Mouse (Mus musculus) CH12.LX (cell line): ENCODE measurements at regions not wholly inside any gene's neighbourhood (a gene's known extent, or its start where the extent isn't known, plus 50 kb on each side); places are given as distances from the start of the nearest gene placed in this dataset.

Source experiments
- DNase-seq: peaks from one replicate; pipeline ENCODE4 v3.0.0-alpha.2; 2013; ENCODE audit errors: extremely low read depth
- H3K27ac ChIP-seq: 2 replicates; pipeline ENCODE4 v1.5.1; 2012; ENCODE audit warnings: low read depth, mild to moderate bottlenecking, control low read depth, moderate library complexity; ENCODE audit not compliant: insufficient read depth
- H3K27me3 ChIP-seq: replicated peaks from 2 replicates; pipeline ENCODE3; 2012; ENCODE audit warnings: inconsistent platforms
- H3K36me3 ChIP-seq, 2 experiments: replicated peaks in 1 of 2; 2 replicates each; pipeline versions ENCODE3 to v1.6.1; 2012; ENCODE audit warnings: inconsistent platforms in 1 of 2, low read length in 1 of 2, mild to moderate bottlenecking in 1 of 2, mixed read lengths in 1 of 2, moderate library complexity in 1 of 2; ENCODE audit not compliant: control insufficient read depth in 1 of 2, insufficient read depth in 1 of 2
- H3K4me1 ChIP-seq, 2 experiments: 2 replicates each; pipeline ENCODE4 v1.6.1; 2012; ENCODE audit warnings: inconsistent platforms in 1 of 2, moderate library complexity in 1 of 2; ENCODE audit not compliant: insufficient read depth in 2 of 2, control insufficient read depth in 1 of 2
- H3K4me2 ChIP-seq: 2 replicates; pipeline ENCODE4 v1.6.1; 2012; ENCODE audit warnings: low read depth, mild to moderate bottlenecking, control low read depth; ENCODE audit not compliant: poor library complexity, insufficient read depth, severe bottlenecking
- H3K4me3 ChIP-seq, 3 experiments: fragments of 150-350 bp in 1 of 3; sonication (generic) in 1 of 3; replicated peaks in 1 of 3; 2 replicates each; pipeline versions ENCODE3 to v1.5.1; 2011 to 2012; ENCODE audit warnings: low read depth in 2 of 3, low read length in 2 of 3, mild to moderate bottlenecking in 2 of 3, moderate library complexity in 2 of 3, control low read depth in 1 of 3, improper control_type of control experiment in 1 of 3, inconsistent platforms in 1 of 3, mixed read lengths in 1 of 3; ENCODE audit not compliant: poor library complexity in 1 of 3
- H3K79me2 ChIP-seq: replicated peaks from 2 replicates; pipeline ENCODE4 v1.6.1; 2012; ENCODE audit warnings: mild to moderate bottlenecking, moderate library complexity; ENCODE audit not compliant: control insufficient read depth, poor library complexity, insufficient read depth, severe bottlenecking; ENCODE audit errors: extremely low read depth
- H3K9ac ChIP-seq: 2 replicates; pipeline ENCODE4 v1.6.1; 2012; ENCODE audit warnings: low read depth, mild to moderate bottlenecking, control low read depth, moderate library complexity; ENCODE audit not compliant: insufficient read depth
- H3K9me3 ChIP-seq: replicated peaks from 2 replicates; pipeline ENCODE3; 2012; ENCODE audit warnings: low read length, inconsistent platforms, mixed read lengths
- BHLHE40 ChIP-seq: IDR thresholded peaks from 2 replicates; pipeline ENCODE4 v1.6.1; 2011; ENCODE audit warnings: mild to moderate bottlenecking, low read depth, low read length, improper control_type of control experiment
- CHD2 ChIP-seq: IDR thresholded peaks from 2 replicates; pipeline ENCODE4 v1.6.1; 2011; ENCODE audit warnings: low read length, improper control_type of control experiment
- CTCF ChIP-seq, 2 experiments: IDR thresholded peaks in 1 of 2; conservative IDR thresholded peaks in 1 of 2; 2 replicates each; pipeline ENCODE4 v1.5.1; 2011 to 2012; ENCODE audit warnings: low read depth in 2 of 2, low read length in 2 of 2, improper control_type of control experiment in 1 of 2, inconsistent platforms in 1 of 2, mild to moderate bottlenecking in 1 of 2, moderate library complexity in 1 of 2
- E2F4 ChIP-seq: IDR thresholded peaks from 2 replicates; pipeline ENCODE4 v1.6.1; 2011; ENCODE audit warnings: low read depth, low read length, improper control_type of control experiment; ENCODE audit not compliant: insufficient replicate concordance
- EP300 ChIP-seq: IDR thresholded peaks from 2 replicates; pipeline ENCODE4 v1.6.1; 2011; ENCODE audit warnings: low read length, improper control_type of control experiment
- ETS1 ChIP-seq: conservative IDR thresholded peaks from 2 replicates; pipeline ENCODE4 v1.6.1; 2012; ENCODE audit warnings: low read depth, mild to moderate bottlenecking, inconsistent platforms, low read length, improper control_type of control experiment, moderate library complexity
- HCFC1 ChIP-seq: IDR thresholded peaks from 2 replicates; pipeline ENCODE4 v1.6.1; 2012; ENCODE audit warnings: low read depth, mild to moderate bottlenecking, inconsistent platforms, low read length, improper control_type of control experiment
- JUN ChIP-seq: IDR thresholded peaks from 2 replicates; pipeline ENCODE4 v1.6.1; 2011; ENCODE audit warnings: low read depth, mild to moderate bottlenecking, low read length, improper control_type of control experiment, moderate library complexity; ENCODE audit not compliant: insufficient read depth
- JUND ChIP-seq: conservative IDR thresholded peaks from 2 replicates; pipeline ENCODE4 v1.6.1; 2011; ENCODE audit warnings: low read depth, low read length, improper control_type of control experiment
- MAFK ChIP-seq: IDR thresholded peaks from 2 replicates; pipeline ENCODE4 v1.6.1; 2011; ENCODE audit warnings: low read length, improper control_type of control experiment; ENCODE audit not compliant: insufficient replicate concordance
- MAX ChIP-seq: IDR thresholded peaks from 2 replicates; pipeline ENCODE4 v1.6.1; 2011; ENCODE audit warnings: low read length, improper control_type of control experiment
- MAZ ChIP-seq: IDR thresholded peaks from 2 replicates; pipeline ENCODE4 v1.6.1; 2012; ENCODE audit warnings: low read depth, mild to moderate bottlenecking, inconsistent platforms, low read length, improper control_type of control experiment, moderate library complexity
- MEF2A ChIP-seq: IDR thresholded peaks from 2 replicates; pipeline ENCODE4 v1.6.1; 2014; ENCODE audit warnings: low read depth, mild to moderate bottlenecking, inconsistent platforms, low read length, improper control_type of control experiment, borderline replicate concordance
- NELFE ChIP-seq: IDR thresholded peaks from 2 replicates; pipeline ENCODE4 v1.6.1; 2011; ENCODE audit warnings: low read depth, low read length, improper control_type of control experiment
- NRF1 ChIP-seq: IDR thresholded peaks from 2 replicates; pipeline ENCODE4 v1.6.1; 2014; ENCODE audit warnings: low read depth, mild to moderate bottlenecking, inconsistent platforms, low read length, improper control_type of control experiment, moderate library complexity
- POLR2A ChIP-seq: IDR thresholded peaks from 2 replicates; pipeline ENCODE4 v1.6.1; 2011; ENCODE audit warnings: low read depth, mild to moderate bottlenecking, improper control_type of control experiment, low read length
- POLR2AphosphoS2 ChIP-seq: IDR thresholded peaks from 2 replicates; pipeline ENCODE4 v1.6.1; 2011; ENCODE audit warnings: low read depth, low read length, improper control_type of control experiment
- RAD21 ChIP-seq: IDR thresholded peaks from 2 replicates; pipeline ENCODE4 v1.6.1; 2011; ENCODE audit warnings: low read depth, mild to moderate bottlenecking, low read length, improper control_type of control experiment, moderate library complexity
- RCOR1 ChIP-seq: conservative IDR thresholded peaks from 2 replicates; pipeline ENCODE4 v1.6.1; 2012; ENCODE audit warnings: low read depth, mild to moderate bottlenecking, inconsistent platforms, low read length, improper control_type of control experiment
- SIN3A ChIP-seq: IDR thresholded peaks from 2 replicates; pipeline ENCODE4 v1.6.1; 2012; ENCODE audit warnings: low read length, improper control_type of control experiment, inconsistent platforms
- SMC3 ChIP-seq: IDR thresholded peaks from 2 replicates; pipeline ENCODE4 v1.6.1; 2011; ENCODE audit warnings: low read depth, low read length, improper control_type of control experiment
- TBP ChIP-seq: conservative IDR thresholded peaks from 2 replicates; pipeline ENCODE4 v1.6.1; 2011; ENCODE audit warnings: low read depth, low read length, improper control_type of control experiment
- TCF12 ChIP-seq: IDR thresholded peaks from 2 replicates; pipeline ENCODE4 v1.6.1; 2014; ENCODE audit warnings: low read depth, mild to moderate bottlenecking, inconsistent platforms, low read length, improper control_type of control experiment
- USF1 ChIP-seq: IDR thresholded peaks from 2 replicates; pipeline ENCODE4 v1.6.1; 2014; ENCODE audit warnings: low read depth, mild to moderate bottlenecking, inconsistent platforms, low read length, improper control_type of control experiment
- USF2 ChIP-seq: conservative IDR thresholded peaks from 2 replicates; pipeline ENCODE4 v1.6.1; 2011; ENCODE audit warnings: low read depth, low read length, improper control_type of control experiment
- ZMIZ1 ChIP-seq: IDR thresholded peaks from 2 replicates; pipeline ENCODE4 v1.6.1; 2012; ENCODE audit warnings: low read depth, mild to moderate bottlenecking, inconsistent platforms, low read length, improper control_type of control experiment
- ZNF384 ChIP-seq: IDR thresholded peaks from 2 replicates; pipeline ENCODE4 v1.6.1; 2012; ENCODE audit warnings: low read depth, low read length, improper control_type of control experiment, inconsistent platforms
- dilution Hi-C: fragments of 300-500 bp; cut with MboI; formaldehyde crosslinking; loops from 2 replicates; pipeline ENCODE4 v1.14.3; 2020; ENCODE audit warnings: low sequenced_read_pairs; ENCODE audit not compliant: extremely low pct_unique_long_range_greater_than_20kb, extremely low pct_ligation_motif_present
- in situ Hi-C: fragments of 300-500 bp; cut with MboI; formaldehyde crosslinking; loops from 3 replicates; pipeline ENCODE4 v1.14.3; 2019; ENCODE audit warnings: low sequenced_read_pairs, low pct_ligation_motif_present, low pct_unique_long_range_greater_than_20kb, mixed read lengths

- TF ChIP-seq POLR2AphosphoS2, result no peak
- TF ChIP-seq NRF1, result no peak
- no peak for TF ChIP-seq TCF12
- TF ChIP-seq ZNF384, result no peak
- TF ChIP-seq SMC3, result no peak
- TF ChIP-seq MAFK, result no peak
- TF ChIP-seq MEF2A, result no peak
- TF ChIP-seq CTCF (conservative IDR thresholded peaks at IDR 0.05 in 1 of 2, IDR thresholded peaks at IDR 0.05 in 1 of 2; ENCODE audit: low read depth in 2 of 2, low read length in 2 of 2), result no peak
- no peak for TF ChIP-seq SIN3A
- TF ChIP-seq ETS1, result no peak
- TF ChIP-seq CHD2, result no peak
- Histone ChIP-seq H3K27ac (no peak overlapping the region), H3K36me3 (no peaks in the 10 kb centered on the region), H3K79me2 (no peaks in the 10 kb centered on the region), H3K27me3 (no peaks in the 10 kb centered on the region), H3K9me3 (no peaks in the 10 kb centered on the region), H3K4me1 (no peaks in the 10 kb centered on the region), H3K9ac (no peak overlapping the region), H3K4me3 (no peak overlapping the region), H3K4me2 (no peak overlapping the region)
- dilution Hi-C loops (no loop called here), in situ Hi-C loops (loop anchor here (25.0 kb wide), 1 partner anchor 438 kb away; the partner anchor contains the start of gene Efnb1)
- no peak for DNase-seq
These were observed 104.0 kb upstream of the Pja1 start for GRCm38 (mm10) chrX:99575105-99575504.

- DNase-seq, result peak; percentile 10
- in situ Hi-C loops (loop anchor here (25.0 kb wide), 1 partner anchor 437 kb away; the partner anchor contains the start of gene Efnb1), dilution Hi-C loops (no loop called here)
- H3K9ac ChIP-seq, result no peak overlapping the region
- no peaks in the 10 kb centered on the region for H3K4me1 ChIP-seq
- H3K9me3 ChIP-seq, result no peaks in the 10 kb centered on the region
- H3K4me2 ChIP-seq, result peak overlapping the region; percentile 25
- TF ChIP-seq CTCF (conservative IDR thresholded peaks at IDR 0.05 in 1 of 2, IDR thresholded peaks at IDR 0.05 in 1 of 2; ENCODE audit: low read depth in 2 of 2, low read length in 2 of 2), result peak in 1 of 2 experiments; percentile 58; a peak in 2 of 4 replicates
- no peak for TF ChIP-seq TBP
- no peak for TF ChIP-seq EP300
- TF ChIP-seq NELFE, result no peak
- no peak for TF ChIP-seq USF1
- no peak for TF ChIP-seq ZMIZ1
- TF ChIP-seq MAZ, result no peak
- no peak for TF ChIP-seq MEF2A
- TF ChIP-seq SMC3, result peak; percentile 47
- TF ChIP-seq POLR2A, result no peak
- TF ChIP-seq JUN, result no peak
- no peak for TF ChIP-seq JUND
- no peak for TF ChIP-seq MAX
- TF ChIP-seq USF2, result no peak
- 0 out of 2 replicates have a peak, but pooled peaks have one; percentile 34 for TF ChIP-seq CHD2
- peak; percentile 45 for TF ChIP-seq RAD21
- TF ChIP-seq E2F4, result no peak
- TF ChIP-seq BHLHE40, result no peak
- TF ChIP-seq HCFC1, result no peak
- no peak for TF ChIP-seq SIN3A
- no peak for TF ChIP-seq RCOR1
- H3K27ac ChIP-seq, result no peak overlapping the region
- no peaks in the 10 kb centered on the region for H3K36me3 ChIP-seq
- H3K27me3 ChIP-seq, result no peaks in the 10 kb centered on the region
- H3K4me3 ChIP-seq, result peak overlapping the region in 1 of 3 experiments; percentile 15
- H3K79me2 ChIP-seq, result no peaks in the 10 kb centered on the region
These were observed 103.5 kb upstream of the Pja1 start for GRCm38 (mm10) chrX:99574441-99575103.
